Mouse (Mus musculus) olfactory bulb, adult 2 months (tissue): Measurements from ENCODE around the gene Map2k3. TPM values are rescaled to one million over a fixed set of nuclear protein-coding genes. Genes with fewer than 3 reads are reported as not detected.
A peak's percentile ranks its signal among the peaks of the same experiment; 100 is the strongest.

ENCODE experiments used
- H3K27ac ChIP-seq: fragments of 200-500 bp; 2 replicates; pipeline ENCODE4 v1.5.1; 2012; ENCODE audit warnings: low read depth, low read length; ENCODE audit not compliant: insufficient read depth
- H3K4me1 ChIP-seq: fragments of 200-500 bp; 2 replicates; pipeline ENCODE4 v1.6.1; 2012; ENCODE audit warnings: low read length; ENCODE audit not compliant: control insufficient read depth, insufficient read depth
- H3K4me3 ChIP-seq: fragments of 200-500 bp; 2 replicates; pipeline ENCODE4 v1.5.1; 2012; ENCODE audit warnings: mild to moderate bottlenecking, low read depth, low read length, moderate library complexity; ENCODE audit not compliant: insufficient read depth
- CTCF ChIP-seq: fragments of 200-500 bp; IDR thresholded peaks from 2 replicates; pipeline ENCODE4 v1.5.1; 2012; ENCODE audit warnings: low read depth, mild to moderate bottlenecking, low read length, moderate library complexity; ENCODE audit not compliant: insufficient read depth
- POLR2A ChIP-seq: fragments of 200-500 bp; IDR thresholded peaks from 2 replicates; pipeline ENCODE4 v1.6.1; 2012; ENCODE audit warnings: mild to moderate bottlenecking, low read depth, low read length, moderate library complexity; ENCODE audit not compliant: insufficient read depth
- WGBS: fragments of 180-500 bp; shearing (Covaris S2); methylation state at CpG from one replicate; pipeline ENCODE4 v1.1.7; 2018; 5-methylcytosine and 5-hydroxymethylcytosine counted together
- polyA plus RNA-seq: library from polyadenylated mRNA; stranded (reverse); fragments of >200 nt; gene quantifications from 2 replicates; pipeline ENCODE4 v1.2.4, GENCODE M21; 2012; ENCODE audit warnings: low replicate concordance; ENCODE audit not compliant: missing spikeins, insufficient read depth, insufficient read length

Map2k3 gene
- polyA plus RNA-seq, 1 experiment, result not detected

GRCm38 (mm10) chr11:60951896-60952295, 20.1 kb downstream of the Map2k3 start:
- WGBS, result 97% methylated on average over 5 of the region's 5 CpGs
- Histone ChIP-seq H3K4me3 (no peak overlapping the region), H3K27ac (no peak overlapping the region), H3K4me1 (peaks cover 4% of the 10 kb centered on the region)
- TF ChIP-seq POLR2A, result no peak
- TF ChIP-seq CTCF, result no peak

DNA sequence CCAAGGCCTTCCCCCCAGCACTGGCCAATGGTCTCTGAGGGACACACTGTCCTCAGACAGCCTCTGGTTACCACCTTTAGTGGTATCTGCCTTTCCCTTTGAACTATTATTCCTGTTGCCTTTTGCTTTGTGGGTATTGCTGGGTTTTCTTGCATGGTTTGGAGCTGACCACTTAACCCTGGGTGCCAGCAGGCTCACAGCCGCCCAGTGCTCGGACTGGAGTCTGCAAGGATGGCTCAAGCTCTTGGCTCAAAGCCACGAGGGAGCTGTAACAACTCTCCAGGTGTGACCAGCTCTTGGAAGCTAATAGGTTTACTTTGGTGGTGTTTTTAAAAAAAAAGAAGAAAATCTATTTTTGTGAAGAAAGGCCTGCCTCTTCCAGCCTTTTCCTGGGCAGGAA, 20.5 kb downstream of the Map2k3 start:
- TF ChIP-seq POLR2A (no peak), CTCF (no peak)
- 85% methylated on average over 3 of the region's 3 CpGs for WGBS
- H3K4me3 ChIP-seq, result no peak overlapping the region
- H3K4me1 ChIP-seq, result peaks cover 4% of the 10 kb centered on the region
- no peak overlapping the region for H3K27ac ChIP-seq

- Histone ChIP-seq H3K4me3 (no peak overlapping the region), H3K27ac (no peak overlapping the region), H3K4me1 (peaks cover 4% of the 10 kb centered on the region)
- TF ChIP-seq CTCF (no peak), POLR2A (no peak)
- WGBS, result 95% methylated on average over 6 of the region's 6 CpGs
Observed at GRCm38 (mm10) chr11:60952986-60953385, 21.2 kb downstream of the Map2k3 start.

DNA sequence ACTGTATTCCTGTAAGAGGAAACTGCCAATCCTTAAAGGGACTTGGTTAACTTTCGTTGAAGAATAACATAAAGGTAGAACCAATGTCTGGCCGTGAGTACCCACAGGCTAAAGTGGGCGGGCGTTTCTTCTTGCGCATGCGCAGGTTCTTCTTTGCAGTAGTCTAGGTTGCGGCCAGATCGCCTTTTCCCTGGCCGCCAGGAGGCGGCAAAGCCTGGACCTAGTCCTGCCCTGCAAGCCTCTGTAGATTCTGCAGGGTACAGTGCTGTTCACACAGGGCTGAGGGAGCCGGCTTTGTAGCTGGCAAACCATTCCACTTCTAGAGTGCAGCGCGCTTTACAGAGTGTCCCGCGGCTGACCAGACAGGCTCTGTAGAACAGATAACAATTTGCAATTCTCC, 22.0 kb downstream of the Map2k3 start:
- H3K27ac ChIP-seq, result no peak overlapping the region
- WGBS, result 8% methylated on average over 15 of the region's 15 CpGs

GRCm38 (mm10) chr11:60954255-60955104, 22.6 kb downstream of the Map2k3 start:
- WGBS, result 60% methylated on average over 10 of the region's 10 CpGs
- H3K4me1 ChIP-seq, result peaks cover 4% of the 10 kb centered on the region
- no peak overlapping the region for H3K27ac ChIP-seq
- no peak for TF ChIP-seq CTCF
- no peak for TF ChIP-seq POLR2A
- H3K4me3 ChIP-seq, result no peak overlapping the region

More for the DNA sequence above, 22.0 kb downstream of the Map2k3 start:
- TF ChIP-seq CTCF (peak; percentile 93), POLR2A (no peak)
- Histone ChIP-seq H3K4me1 (peaks cover 4% of the 10 kb centered on the region), H3K4me3 (no peak overlapping the region)

GRCm38 (mm10) chr11:60955621-60956383, 24.0 kb downstream of the Map2k3 start:
- WGBS, result 85% methylated on average over 9 of the region's 9 CpGs
- no peak for TF ChIP-seq CTCF
- no peak for TF ChIP-seq POLR2A
- Histone ChIP-seq H3K4me1 (peaks cover 4% of the 10 kb centered on the region), H3K27ac (no peak overlapping the region), H3K4me3 (no peak overlapping the region)

GRCm38 (mm10) chr11:60958948-60959347, 27.1 kb downstream of the Map2k3 start:
- Histone ChIP-seq H3K27ac (no peak overlapping the region), H3K4me1 (peaks cover 1% of the 10 kb centered on the region), H3K4me3 (no peak overlapping the region)
- 95% methylated on average over 4 of the region's 4 CpGs for WGBS
- no peak for TF ChIP-seq CTCF
- TF ChIP-seq POLR2A, result no peak

- H3K4me3 ChIP-seq, result no peak overlapping the region
- WGBS, result 73% methylated on average over 1 of the region's 1 CpGs
- TF ChIP-seq POLR2A (no peak), CTCF (no peak)
- H3K4me1 ChIP-seq, result no peaks in the 10 kb centered on the region
- no peak overlapping the region for H3K27ac ChIP-seq
Observed at GRCm38 (mm10) chr11:60961176-60961575, 29.3 kb downstream of the Map2k3 start.

GRCm38 (mm10) chr11:60962709-60963108, 30.9 kb downstream of the Map2k3 start:
- 77% methylated on average over 5 of the region's 5 CpGs for WGBS
- Histone ChIP-seq H3K27ac (no peak overlapping the region), H3K4me1 (no peaks in the 10 kb centered on the region), H3K4me3 (no peak overlapping the region)
- TF ChIP-seq CTCF, result no peak
